Mouse (Mus musculus): Measurements from ENCODE around the gene Gipc3. TPM values are rescaled to one million over a fixed set of nuclear protein-coding genes. Genes with fewer than 3 reads are reported as not detected.

Gipc3 gene
- polyA plus RNA-seq, 1 experiment from 2014 or later: not detected

GRCm38 (mm10) chr10:81363436-81364346 lies 20.6 kb upstream of the Gipc3 start:
- peak overlapping the region; percentile 18; the same call in 1 of the 2 replicates for H3K4me3 ChIP-seq (ENCODE audit: low read depth, low read length)
- H3K4me1 ChIP-seq (ENCODE audit: control insufficient read depth, insufficient read depth, low read length): peaks cover 16% of the 10 kb centered on the region
- DNase-seq (ENCODE audit: low spot score): no peak

GRCm38 (mm10) chr10:81362336-81362949 lies 19.4 kb upstream of the Gipc3 start:
- no peak overlapping the region for H3K27ac ChIP-seq (ENCODE audit: low read depth, low read length)
- H3K4me2 ChIP-seq (ENCODE audit: low read length): no peak overlapping the region
- no peak overlapping the region for H3K9ac ChIP-seq (ENCODE audit: low read length)
- H3K36me3 ChIP-seq (ENCODE audit: control insufficient read depth, insufficient read depth, low read length): peaks cover 19% of the 10 kb centered on the region
- H3K4me3 ChIP-seq (ENCODE audit: low read depth, low read length): no peak overlapping the region
- H3K27me3 ChIP-seq (replicated peaks; ENCODE audit: control insufficient read depth, insufficient read depth, low read length): peaks cover 27% of the 10 kb centered on the region
- ATAC-seq (no peak), DNase-seq (ENCODE audit: low spot score) (no peak)
- H3K4me1 ChIP-seq (ENCODE audit: control insufficient read depth, insufficient read depth, low read length): peaks cover 19% of the 10 kb centered on the region
- no peaks in the 10 kb centered on the region for H3K9me3 ChIP-seq (replicated peaks; ENCODE audit: control insufficient read depth, low read length)
- WGBS: 75% methylated on average over 12 of the region's 12 CpGs

More at GRCm38 (mm10) chr10:81363436-81364346, 20.6 kb upstream of the Gipc3 start:
- Histone ChIP-seq H3K4me2 (ENCODE audit: low read length) (peak overlapping the region; percentile 47), H3K27me3 (replicated peaks; ENCODE audit: control insufficient read depth, insufficient read depth, low read length) (peaks cover 27% of the 10 kb centered on the region), H3K27ac (ENCODE audit: low read depth, low read length) (no peak overlapping the region), H3K36me3 (ENCODE audit: control insufficient read depth, insufficient read depth, low read length) (peaks cover 31% of the 10 kb centered on the region), H3K9ac (ENCODE audit: low read length) (peak overlapping the region; percentile 52), H3K9me3 (replicated peaks; ENCODE audit: control insufficient read depth, low read length) (no peaks in the 10 kb centered on the region)
- 12% methylated on average over 53 of the region's 54 CpGs for WGBS
- ATAC-seq: no peak

GRCm38 (mm10) chr10:81360721-81361120 lies 17.7 kb upstream of the Gipc3 start:
- Histone ChIP-seq H3K36me3 (ENCODE audit: control insufficient read depth, insufficient read depth, low read length) (peaks cover 3% of the 10 kb centered on the region; the same call in 1 of the 2 replicates), H3K4me3 (ENCODE audit: low read depth, low read length) (no peak overlapping the region), H3K4me1 (ENCODE audit: control insufficient read depth, insufficient read depth, low read length) (peaks cover 17% of the 10 kb centered on the region), H3K9me3 (replicated peaks; ENCODE audit: control insufficient read depth, low read length) (no peaks in the 10 kb centered on the region), H3K4me2 (ENCODE audit: low read length) (no peak overlapping the region), H3K9ac (ENCODE audit: low read length) (no peak overlapping the region), H3K27ac (ENCODE audit: low read depth, low read length) (no peak overlapping the region), H3K27me3 (replicated peaks; ENCODE audit: control insufficient read depth, insufficient read depth, low read length) (peaks cover 27% of the 10 kb centered on the region)
- WGBS: 79% methylated on average over 8 of the region's 8 CpGs
- no peak for ATAC-seq
- DNase-seq (ENCODE audit: low spot score): no peak

GRCm38 (mm10) chr10:81358841-81359240 lies 15.8 kb upstream of the Gipc3 start:
- H3K27ac ChIP-seq (ENCODE audit: low read depth, low read length): no peak overlapping the region
- peaks cover 14% of the 10 kb centered on the region for H3K27me3 ChIP-seq (replicated peaks; ENCODE audit: control insufficient read depth, insufficient read depth, low read length)
- no peak for DNase-seq (ENCODE audit: low spot score)
- H3K4me2 ChIP-seq (ENCODE audit: low read length): no peak overlapping the region; the same call in 1 of the 2 replicates
- peaks cover 3% of the 10 kb centered on the region; the same call in 1 of the 2 replicates for H3K36me3 ChIP-seq (ENCODE audit: control insufficient read depth, insufficient read depth, low read length)
- H3K9me3 ChIP-seq (replicated peaks; ENCODE audit: control insufficient read depth, low read length): no peaks in the 10 kb centered on the region
- no peak overlapping the region for H3K9ac ChIP-seq (ENCODE audit: low read length)
- no peak for ATAC-seq
- WGBS: 63% methylated on average over 1 of the region's 1 CpGs
- H3K4me3 ChIP-seq (ENCODE audit: low read depth, low read length): no peak overlapping the region
- H3K4me1 ChIP-seq (ENCODE audit: control insufficient read depth, insufficient read depth, low read length): peaks cover 6% of the 10 kb centered on the region

GRCm38 (mm10) chr10:81358209-81358608 lies 15.1 kb upstream of the Gipc3 start:
- ATAC-seq: no peak
- H3K27ac ChIP-seq (ENCODE audit: low read depth, low read length): no peak overlapping the region
- peaks cover 3% of the 10 kb centered on the region; the same call in 1 of the 2 replicates for H3K4me1 ChIP-seq (ENCODE audit: control insufficient read depth, insufficient read depth, low read length)
- WGBS: 43% methylated on average over 4 of the region's 4 CpGs
- H3K27me3 ChIP-seq (replicated peaks; ENCODE audit: control insufficient read depth, insufficient read depth, low read length): peaks cover 7% of the 10 kb centered on the region; the same call in 1 of the 2 replicates
- H3K9ac ChIP-seq (ENCODE audit: low read length): peak overlapping the region; percentile 81
- H3K4me3 ChIP-seq (ENCODE audit: low read depth, low read length): peak overlapping the region; percentile 68
- no peaks in the 10 kb centered on the region for H3K9me3 ChIP-seq (replicated peaks; ENCODE audit: control insufficient read depth, low read length)
- peaks cover 3% of the 10 kb centered on the region; the same call in 1 of the 2 replicates for H3K36me3 ChIP-seq (ENCODE audit: control insufficient read depth, insufficient read depth, low read length)
- H3K4me2 ChIP-seq (ENCODE audit: low read length): peak overlapping the region; percentile 97
- no peak for DNase-seq (ENCODE audit: low spot score)

GRCm38 (mm10) chr10:81356991-81357844 lies 14.2 kb upstream of the Gipc3 start, which contains the start of gene Mfsd12:
Gene Mfsd12 (plus strand): TSS chr10:81357491.
- no peak within 1 kb of the TSS for H3K27ac ChIP-seq (ENCODE audit: low read depth, low read length)
- H3K4me3 ChIP-seq (ENCODE audit: low read depth, low read length): peak within 1 kb of the TSS; percentile 68
- H3K9ac ChIP-seq (ENCODE audit: low read length): peak within 1 kb of the TSS; percentile 81
- H3K36me3 ChIP-seq (ENCODE audit: control insufficient read depth, insufficient read depth, low read length): no peaks in the 10 kb centered on the region; the same call in 1 of the 2 replicates
- ATAC-seq (peak; percentile 96), DNase-seq (ENCODE audit: low spot score) (peak; percentile 95)
- H3K4me2 ChIP-seq (ENCODE audit: low read length): peak within 1 kb of the TSS; percentile 97
- H3K27me3 ChIP-seq (replicated peaks; ENCODE audit: control insufficient read depth, insufficient read depth, low read length): no peaks in the 10 kb centered on the region
- no peaks in the 10 kb centered on the region for H3K9me3 ChIP-seq (replicated peaks; ENCODE audit: control insufficient read depth, low read length)
- 2% methylated on average over 73 of the region's 79 CpGs for WGBS
- H3K4me1 ChIP-seq (ENCODE audit: control insufficient read depth, insufficient read depth, low read length): peaks cover 3% of the 10 kb centered on the region; the same call in 1 of the 2 replicates

- WGBS: 48% methylated on average over 12 of the region's 12 CpGs
- DNase-seq (ENCODE audit: low spot score) (no peak), ATAC-seq (no peak)
- H3K36me3 ChIP-seq (ENCODE audit: control insufficient read depth, insufficient read depth, low read length): no peaks in the 10 kb centered on the region; the same call in 1 of the 2 replicates
- H3K27me3 ChIP-seq (replicated peaks; ENCODE audit: control insufficient read depth, insufficient read depth, low read length): no peaks in the 10 kb centered on the region
- H3K9ac ChIP-seq (ENCODE audit: low read length): no peak overlapping the region
- peaks cover 3% of the 10 kb centered on the region; the same call in 1 of the 2 replicates for H3K4me1 ChIP-seq (ENCODE audit: control insufficient read depth, insufficient read depth, low read length)
- peak overlapping the region; percentile 68; the same call in 1 of the 2 replicates for H3K4me3 ChIP-seq (ENCODE audit: low read depth, low read length)
- H3K27ac ChIP-seq (ENCODE audit: low read depth, low read length): no peak overlapping the region
- H3K9me3 ChIP-seq (replicated peaks; ENCODE audit: control insufficient read depth, low read length): no peaks in the 10 kb centered on the region
- peak overlapping the region; percentile 97 for H3K4me2 ChIP-seq (ENCODE audit: low read length)
Measured at GRCm38 (mm10) chr10:81356352-81356990, 13.4 kb upstream of the Gipc3 start.

GRCm38 (mm10) chr10:81355533-81355932 lies 12.5 kb upstream of the Gipc3 start:
- Histone ChIP-seq H3K27me3 (replicated peaks; ENCODE audit: control insufficient read depth, insufficient read depth, low read length) (no peaks in the 10 kb centered on the region), H3K9ac (ENCODE audit: low read length) (no peak overlapping the region), H3K4me1 (ENCODE audit: control insufficient read depth, insufficient read depth, low read length) (peaks cover 3% of the 10 kb centered on the region; the same call in 1 of the 2 replicates), H3K9me3 (replicated peaks; ENCODE audit: control insufficient read depth, low read length) (no peaks in the 10 kb centered on the region), H3K4me3 (ENCODE audit: low read depth, low read length) (no peak overlapping the region), H3K36me3 (ENCODE audit: control insufficient read depth, insufficient read depth, low read length) (no peaks in the 10 kb centered on the region), H3K4me2 (ENCODE audit: low read length) (no peak overlapping the region), H3K27ac (ENCODE audit: low read depth, low read length) (no peak overlapping the region)
- WGBS: 80% methylated on average over 4 of the region's 4 CpGs
- no peak for DNase-seq (ENCODE audit: low spot score)
- ATAC-seq: no peak

Measured in forebrain, embryonic 14.5 days (tissue).